Mouse (Mus musculus) brain, adult 10 weeks (tissue): ENCODE results near the gene St5. TPM values are rescaled to one million over a fixed set of nuclear protein-coding genes. Genes with fewer than 3 reads are reported as not detected.

Source experiments
- polyA plus RNA-seq: library from polyadenylated mRNA; stranded (reverse); fragments of 350-450 nt; fragmentation: Illumina TruSeq; extraction: RNeasy Lipid Tissue Mini Kit (QIAGEN cat#74804); gene quantifications from one replicate; pipeline ENCODE4 v1.2.3, GENCODE M21; 2015; ENCODE audit warnings: low read depth, low replicate concordance

The St5 gene
- polyA plus RNA-seq: 14.4 TPM

DNA sequence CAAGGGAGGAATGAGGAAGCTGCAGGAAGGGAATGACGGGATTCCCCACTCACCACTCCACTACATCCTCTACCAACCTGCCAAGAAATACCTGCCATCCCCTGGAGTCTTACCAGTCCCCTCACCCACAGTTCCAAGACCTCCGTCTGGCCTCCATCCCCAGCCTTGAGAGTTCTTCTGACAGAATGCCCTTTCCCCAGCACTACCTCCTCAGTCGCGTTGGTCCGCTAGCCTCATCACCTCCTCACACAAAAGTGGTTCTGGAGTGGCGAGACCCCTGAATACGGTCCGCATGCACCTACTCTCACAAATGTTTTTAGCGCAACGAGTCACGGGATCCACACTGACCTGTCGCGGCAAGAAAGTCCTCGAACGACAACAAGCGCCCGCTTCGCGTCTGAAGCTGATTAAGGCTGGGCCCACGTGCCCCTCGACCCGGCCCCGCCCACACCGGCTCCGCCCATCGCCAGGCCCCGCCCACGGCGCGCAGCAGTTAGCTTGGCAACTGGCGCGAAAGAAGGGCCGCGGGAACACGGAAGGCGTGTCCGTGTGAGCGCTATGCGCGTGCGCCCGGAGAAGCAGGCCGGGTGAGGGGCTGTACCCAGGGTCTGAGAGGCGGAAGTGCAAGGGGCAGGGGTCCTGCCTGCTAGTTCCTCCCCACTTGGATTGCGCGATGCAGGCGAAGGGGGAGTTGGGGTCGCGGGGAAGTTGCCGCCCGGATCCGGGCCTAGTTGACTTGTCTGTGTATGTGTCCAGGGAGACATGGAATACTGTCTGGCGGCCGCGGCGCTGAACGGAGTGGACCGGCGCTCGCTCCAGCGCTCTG, at the start of gene St5, which contains the start of gene Akip1:
Gene St5 (minus strand): TSS at position 416 of the 826 bp plus-strand sequence.
Gene Akip1 (plus strand): TSS at position 501 of the 826 bp plus-strand sequence.

GRCm38 (mm10) chr7:109752008-109752925, 48.9 kb upstream of the St5 start, which contains the start of gene Tmem9b:
Gene Tmem9b (minus strand): TSS chr7:109752875.

DNA sequence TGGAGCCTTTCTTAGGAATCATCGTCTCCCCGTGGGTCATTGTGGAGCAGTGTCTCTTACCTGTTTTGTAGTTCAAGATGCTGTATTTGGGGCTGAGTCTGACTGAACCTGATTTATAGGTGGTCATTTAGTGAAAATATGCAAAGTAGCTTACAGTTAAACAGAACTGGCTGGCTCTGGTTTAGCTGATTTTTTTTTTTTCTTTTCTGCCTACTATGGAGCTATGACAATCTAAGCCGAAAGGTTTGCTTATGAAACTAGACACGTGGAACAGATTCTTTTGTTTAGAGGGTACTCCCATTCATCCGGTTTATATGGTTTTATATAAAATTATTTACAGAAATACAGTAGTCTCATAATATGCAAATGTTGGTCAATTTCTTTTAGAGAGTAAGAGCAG, 28.2 kb upstream of the St5 start, which contains the start of gene Ascl3:
Gene Ascl3 (minus strand): TSS at position 101 of the 400 bp plus-strand sequence.

DNA sequence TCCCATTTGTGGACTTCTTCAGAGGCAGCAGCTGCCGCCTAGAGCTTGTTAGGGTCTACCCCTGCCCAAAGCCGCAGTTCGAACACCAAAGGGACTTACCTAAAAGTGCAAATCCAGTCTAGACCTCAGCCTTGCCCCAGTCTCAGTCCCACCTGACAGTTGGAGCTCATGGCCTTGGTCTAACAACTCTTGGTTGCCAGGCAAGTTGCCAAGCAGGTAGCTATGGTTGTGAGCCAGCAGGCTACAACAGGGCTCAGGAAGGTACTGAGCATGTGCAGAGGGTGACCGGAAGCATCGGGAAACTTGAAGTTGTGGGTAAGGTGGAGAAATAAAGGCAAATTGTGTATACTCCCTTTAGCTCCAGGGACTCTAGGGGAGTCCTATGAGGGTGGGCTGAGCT, 20.3 kb upstream of the St5 start, which contains the start of gene BC051019:
Gene BC051019 (minus strand): TSS at position 154 of the 400 bp plus-strand sequence.

DNA sequence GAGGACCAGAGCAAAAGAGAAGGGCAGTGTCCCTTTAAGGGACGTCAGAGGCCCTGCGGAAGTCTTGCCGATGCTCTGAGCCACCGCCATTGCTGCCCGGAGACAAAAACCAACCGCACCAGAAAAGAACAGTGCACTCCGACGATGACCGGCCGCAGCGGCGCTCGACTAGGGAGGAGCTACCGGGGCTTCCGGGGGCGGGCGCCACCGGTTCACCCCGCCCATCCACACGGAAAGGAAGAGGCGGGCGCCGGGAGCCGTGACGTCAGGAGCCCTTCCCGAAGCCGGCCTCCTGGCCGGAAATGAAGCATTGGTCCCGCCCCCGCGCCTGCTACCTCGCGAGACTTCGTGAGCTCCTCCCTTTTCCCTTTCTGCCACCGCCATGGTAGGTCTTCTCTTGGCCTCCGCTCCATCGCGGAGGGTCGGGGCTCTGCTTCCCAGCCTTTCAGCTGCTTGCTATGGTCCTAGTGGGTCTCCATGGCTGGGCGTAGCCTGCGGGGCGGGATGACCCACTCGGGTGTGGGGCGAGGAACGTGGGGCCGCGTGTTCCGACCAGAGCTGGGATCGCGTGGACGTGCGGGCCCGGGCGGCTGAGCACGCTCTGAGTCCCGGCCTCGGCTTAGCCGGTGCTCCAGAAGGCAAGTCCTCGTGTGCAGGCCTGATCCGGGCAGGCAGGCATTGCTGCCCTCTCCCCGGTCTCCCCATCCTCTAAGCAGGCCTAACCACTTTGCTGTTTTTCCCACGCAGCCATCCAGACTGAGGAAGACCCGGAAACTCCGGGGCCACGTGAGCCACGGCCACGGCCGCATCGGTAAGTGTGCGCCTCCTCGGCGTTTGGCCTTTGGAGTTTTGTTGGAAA, 184.3 kb downstream of the St5 start, which contains the start of gene Rpl27a:
Gene Rpl27a (plus strand): TSS at position 310 of the 859 bp plus-strand sequence.

GRCm38 (mm10) chr7:109508034-109508433, 195.4 kb downstream of the St5 start, which contains the start of gene Trim66:
Gene Trim66 (minus strand): TSS chr7:109508134.

Other genes starting within 250 kb of the St5 start
- 12.6 TPM for gene Trim66, start 195.5 kb downstream of the St5 start, polyA plus RNA-seq
- gene Rpl27a, start 184.5 kb downstream of the St5 start, polyA plus RNA-seq: 554 TPM
- gene Akip1, start 85 bp upstream of the St5 start, polyA plus RNA-seq: 4.6 TPM
- gene BC051019, start 20.2 kb upstream of the St5 start, polyA plus RNA-seq: 0.83 TPM
- not detected for gene Ascl3, start 28.1 kb upstream of the St5 start, polyA plus RNA-seq
- 130 TPM for gene Tmem9b, start 49.3 kb upstream of the St5 start, polyA plus RNA-seq
- 111 TPM for gene Nrip3, start 78.4 kb upstream of the St5 start, polyA plus RNA-seq
- gene Scube2, start 162.1 kb upstream of the St5 start, polyA plus RNA-seq: 1.5 TPM